Mouse (Mus musculus) spleen, adult 2 months (tissue): Measurements from ENCODE around the gene Ddx24.

Experiments used
- CTCF ChIP-seq: fragments of 200-500 bp; IDR thresholded peaks from 2 replicates; pipeline ENCODE4 v1.5.1; 2011; ENCODE audit warnings: mild to moderate bottlenecking, inconsistent platforms; ENCODE audit not compliant: insufficient read depth, insufficient read length, insufficient replicate concordance; ENCODE audit errors: extremely low read depth
- POLR2A ChIP-seq: fragments of 200-500 bp; IDR thresholded peaks from 2 replicates; pipeline ENCODE4 v1.6.1; 2011; ENCODE audit warnings: low read depth, low read length, inconsistent platforms

GRCm38 (mm10) chr12:103404131-103404530, 21.5 kb downstream of the Ddx24 start:
- TF ChIP-seq CTCF (no peak), POLR2A (no peak)
